Mouse (Mus musculus) small intestine, adult 2 months (tissue): ENCODE measurements around the gene Asap3.

ENCODE experiments used
- CTCF ChIP-seq: fragments of 200-500 bp; IDR thresholded peaks from 2 replicates; pipeline ENCODE4 v1.5.1; 2012; ENCODE audit warnings: low read depth, mild to moderate bottlenecking, control low read depth, inconsistent platforms, low read length, moderate library complexity, mixed read lengths; ENCODE audit not compliant: insufficient replicate concordance, insufficient read length; ENCODE audit errors: extremely low read depth
- POLR2A ChIP-seq: fragments of 200-500 bp; IDR thresholded peaks from 2 replicates; pipeline ENCODE4 v1.6.1; 2012; ENCODE audit warnings: low read depth, mild to moderate bottlenecking, control low read depth, inconsistent platforms, low read length, moderate library complexity

GRCm38 (mm10) chr4:136239111-136239510 is 32.9 kb downstream of the Asap3 start:
- TF ChIP-seq POLR2A, result no peak
- TF ChIP-seq CTCF, result no peak
